Comparison of ENCODE assay signal across 8 mouse cellular contexts in genomic region chr12:83597025-83597501, GRCm38 (mm10). TPM values are rescaled to one million over a fixed set of nuclear protein-coding genes. Genes with fewer than 3 reads are reported as not detected.
DNase-seq lines count a peak whose midpoint lies in the region; ATAC-seq and TF ChIP-seq lines count a peak whose summit lies in the region.

Gene Zfyve1, minus strand, starts transcription at chr12:83597222.

- peaks cover 6 to 7% of the 10 kb centered on the region in 2 experiments; a peak in 2 of 4 replicates for H3K4me1 ChIP-seq in ES-E14 (ENCODE audit: control insufficient read depth in 2 of 2, insufficient read depth in 2 of 2, low read length in 2 of 2, poor library complexity in 1 of 2)
- H3K4me1 ChIP-seq in forebrain, embryonic 15.5 days = peaks cover 32% of the 10 kb centered on the region
- H3K4me1 ChIP-seq in lung, adult 2 months (ENCODE audit: control insufficient read depth, insufficient read depth, low read length) = peaks cover 3% of the 10 kb centered on the region; the same call in 1 of the 2 replicates

- peak within 1 kb of the TSS; percentile 52 for H3K4me2 ChIP-seq in forebrain, embryonic 15.5 days (replicated peaks)

- in situ Hi-C loops in ES-E14 (cut with MboI; ENCODE audit: low sequenced_read_pairs in 2 of 2, unreplicated experiment in 2 of 2) = no loop called here

- peak; percentile 96 for DNase-seq in ES-E14 (ENCODE audit: low read depth, low spot score)
- peak; percentile 94 for DNase-seq in cerebellum, adult 11-12 months
- DNase-seq in heart, postnatal 25 days (ENCODE audit: low spot score) = peak; percentile 93
- DNase-seq in layer of hippocampus, adult 18-20 months (ENCODE audit: low spot score in 2 of 2) = peak; percentile 97
- peak; percentile 87 for DNase-seq in lung, adult 2 months
- peak; percentile 90 to 92 for DNase-seq in thymus, adult 18-20 months

- ATAC-seq in forebrain, embryonic 15.5 days (replicated peaks) = peak; percentile 99
- ATAC-seq in neutrophil, adult 5-6 weeks (ENCODE audit: extremely low read depth, insufficient number of reproducible peaks, low FRiP score, poor library complexity, severe bottlenecking) = peak; percentile 92

- 0% methylated on average over 27 of the region's 28 CpGs for WGBS in forebrain, embryonic 15.5 days
- under 1% methylated on average over 28 of the region's 28 CpGs for whole genome bisulfite sequencing in lung, adult 2 months

- intact Hi-C loops in heart, postnatal 25 days (cut with DNase I) = loop anchor here (5.0 kb wide), 1 partner anchor 35 kb away; the partner anchor contains the start of gene Rbm25

- H3K9ac ChIP-seq in ES-E14 (ENCODE audit: insufficient read depth, low read depth, low read length, poor library complexity, severe bottlenecking) = peak within 1 kb of the TSS; percentile 93
- H3K9ac ChIP-seq in forebrain, embryonic 15.5 days (replicated peaks) = peak within 1 kb of the TSS; percentile 95

- H3K36me3 ChIP-seq in ES-E14 (ENCODE audit: control insufficient read depth, insufficient read depth, low read length, poor library complexity, severe bottlenecking) = peaks cover 18% of the 10 kb centered on the region
- H3K36me3 ChIP-seq in forebrain, embryonic 15.5 days = peaks cover 24% of the 10 kb centered on the region

- H3K27ac ChIP-seq in ES-E14 (ENCODE audit: insufficient read depth, low read depth, low read length, poor library complexity, severe bottlenecking) = peak within 1 kb of the TSS; percentile 84
- H3K27ac ChIP-seq in forebrain, embryonic 15.5 days (replicated peaks) = peak within 1 kb of the TSS; percentile 95

- no peak for TF ChIP-seq CTCF in lung, adult 2 months (IDR thresholded peaks at IDR 0.05; ENCODE audit: insufficient read depth, low read length)

- H3K9me3 ChIP-seq in ES-E14 (ENCODE audit: control insufficient read depth, insufficient read depth, low read depth, low read length) = no peaks in the 10 kb centered on the region
- no peaks in the 10 kb centered on the region for H3K9me3 ChIP-seq in forebrain, embryonic 15.5 days

- peak within 1 kb of the TSS; percentile 78 to 98 for H3K4me3 ChIP-seq in ES-E14 (ENCODE audit: insufficient read depth in 1 of 2, low read depth in 1 of 2, low read length in 2 of 2, poor library complexity in 1 of 2, severe bottlenecking in 1 of 2)
- H3K4me3 ChIP-seq in forebrain, embryonic 15.5 days = peak within 1 kb of the TSS; percentile 78
- peak within 1 kb of the TSS; percentile 81 for H3K4me3 ChIP-seq in lung, adult 2 months (replicated peaks; ENCODE audit: extremely low read depth, low read depth, low read length)

- TF ChIP-seq POLR2A in lung, adult 2 months (IDR thresholded peaks at IDR 0.05; ENCODE audit: borderline replicate concordance, extremely low read depth, low read depth, low read length) = peak; percentile 72; the same call in 1 of the 2 replicates

- no peaks in the 10 kb centered on the region for H3K27me3 ChIP-seq in forebrain, embryonic 15.5 days

TF ChIP-seq in ES-E14, 5 proteins besides CTCF, POLR2A, EP300 and RAD21:
- TF ChIP-seq MAFK (IDR thresholded peaks at IDR 0.05; ENCODE audit: insufficient read depth, low read depth, low read length) = no peak
- peak; percentile 100 for TF ChIP-seq HCFC1 (IDR thresholded peaks at IDR 0.05; ENCODE audit: borderline replicate concordance, insufficient read depth, low read length)

RNA-seq across cellular contexts. Expression of gene Zfyve1, which starts in this region (rescaled TPM):
- 38.2 and 39.9 TPM in 2 replicates for total RNA-seq in ES-E14 (2012; rRNA removed)
- polyA plus RNA-seq in forebrain, embryonic 15.5 days (2015; fragmentation: Nextera tagmentation; extraction: Ambion mirVana) = 33.5 and 35.2 TPM in 2 replicates
- total RNA-seq in heart, postnatal 25 days (2021) = 10 to 100 TPM; 14.7 to 16.6 TPM
- 10 to 100 TPM; 45.9 to 48.2 TPM for total RNA-seq in layer of hippocampus, adult 18-20 months (2021)
- 30.1 and 39.1 TPM in 2 replicates for polyA plus RNA-seq in lung, adult 2 months (2012; rRNA removed)
- total RNA-seq in neutrophil, adult 5-6 weeks (2017) = 32.2 and 39.3 TPM in 2 replicates

Comparison
In these comparisons a context has a peak if more than half of its experiments do, and no peak if none do; other contexts are left out.
1. Peak in every context shown above with its lines: DNase-seq, ATAC-seq, H3K4me3 ChIP-seq and H3K27ac ChIP-seq.